Mouse (Mus musculus) myocyte (in vitro differentiated cells): ENCODE data around the gene Ctf2. TPM values are rescaled to one million over a fixed set of nuclear protein-coding genes. Genes with fewer than 3 reads are reported as not detected.

Experiments used
- H3K27me3 ChIP-seq: one replicate; pipeline ENCODE4 v1.6.1; 2011; ENCODE audit not compliant: control insufficient read depth, insufficient read depth, insufficient read length
- H3K36me3 ChIP-seq: one replicate; pipeline ENCODE4 v1.6.1; 2011; ENCODE audit not compliant: control insufficient read depth, insufficient read depth
- H3K4me2 ChIP-seq: one replicate; pipeline ENCODE4 v1.6.1; 2011; ENCODE audit warnings: low read depth, control low read depth
- H3K4me3 ChIP-seq: one replicate; pipeline ENCODE4 v1.5.1; 2011; ENCODE audit warnings: mild to moderate bottlenecking, control low read depth, moderate library complexity
- H3K79me2 ChIP-seq: one replicate; pipeline ENCODE4 v1.6.1; 2011; ENCODE audit not compliant: control insufficient read depth, insufficient read depth
- H3ac ChIP-seq: one replicate; pipeline ENCODE4 v1.6.1; 2011; ENCODE audit not compliant: control insufficient read depth, insufficient read length
- CEBPB ChIP-seq: IDR thresholded peaks from 2 replicates; pipeline ENCODE4 v1.6.1; 2011; ENCODE audit warnings: mild to moderate bottlenecking, moderate library complexity; ENCODE audit not compliant: poor library complexity, insufficient read depth, severe bottlenecking
- E2F4 ChIP-seq: IDR thresholded peaks from one replicate; pipeline ENCODE4 v1.6.1; 2011; ENCODE audit warnings: mild to moderate bottlenecking, control low read depth, moderate library complexity; ENCODE audit not compliant: insufficient read depth
- MAX ChIP-seq: IDR thresholded peaks from one replicate; pipeline ENCODE4 v1.6.1; 2011; ENCODE audit warnings: low read depth, mild to moderate bottlenecking, control low read depth
- MYOD1 ChIP-seq, 3 experiments: IDR thresholded peaks; one replicate each; pipeline ENCODE4 v1.6.1; 2011; ENCODE audit warnings: control low read depth in 2 of 3, low read depth in 2 of 3, mild to moderate bottlenecking in 2 of 3, moderate library complexity in 1 of 3; ENCODE audit not compliant: insufficient read length in 2 of 3, control insufficient read depth in 1 of 3
- MYOG ChIP-seq, 3 experiments: IDR thresholded peaks; one replicate each; pipeline ENCODE4 v1.6.1; 2011; ENCODE audit warnings: control low read depth in 2 of 3, low read depth in 2 of 3, mild to moderate bottlenecking in 2 of 3; ENCODE audit not compliant: insufficient read length in 2 of 3, control insufficient read depth in 1 of 3, insufficient read depth in 1 of 3
- POLR2A ChIP-seq: IDR thresholded peaks from one replicate; pipeline ENCODE4 v1.6.1; 2011; ENCODE audit warnings: low read depth, mild to moderate bottlenecking, control low read depth, moderate library complexity; ENCODE audit not compliant: insufficient read length
- POLR2AphosphoS2 ChIP-seq: IDR thresholded peaks from one replicate; pipeline ENCODE4 v1.6.1; 2011; ENCODE audit warnings: low read depth, control low read depth; ENCODE audit not compliant: insufficient read length
- REST ChIP-seq: IDR thresholded peaks from one replicate; pipeline ENCODE4 v1.6.1; 2011; ENCODE audit warnings: mild to moderate bottlenecking, control low read depth, moderate library complexity; ENCODE audit not compliant: insufficient read depth, insufficient read length
- SRF ChIP-seq: IDR thresholded peaks from one replicate; pipeline ENCODE4 v1.6.1; 2011; ENCODE audit warnings: low read depth; ENCODE audit not compliant: control insufficient read depth, insufficient read length
- TCF12 ChIP-seq: IDR thresholded peaks from one replicate; pipeline ENCODE4 v1.6.1; 2011; ENCODE audit warnings: mild to moderate bottlenecking, control low read depth; ENCODE audit not compliant: poor library complexity, insufficient read depth, severe bottlenecking
- TCF3 ChIP-seq: IDR thresholded peaks from one replicate; pipeline ENCODE4 v1.6.1; 2011; ENCODE audit warnings: low read depth, control low read depth; ENCODE audit not compliant: insufficient read length
- USF1 ChIP-seq: IDR thresholded peaks from one replicate; pipeline ENCODE4 v1.6.1; 2011; ENCODE audit warnings: low read depth, mild to moderate bottlenecking, control low read depth, moderate library complexity
- polyA plus RNA-seq: library from polyadenylated mRNA; unstranded; fragments of >200 nt; fragmentation: generic; extraction: Trizol; gene quantifications from one replicate; pipeline ENCODE4 v1.2.1, GENCODE M21; 2012; ENCODE audit warnings: missing spikeins

Ctf2 gene
- polyA plus RNA-seq, 1 experiment, result 0.14 TPM

GRCm38 (mm10) chr7:127688935-127689334, 43.0 kb downstream of the Ctf2 start:
- Histone ChIP-seq H3K27me3 (no peaks in the 10 kb centered on the region), H3K79me2 (no peaks in the 10 kb centered on the region), H3K4me3 (no peak overlapping the region), H3K4me2 (peak overlapping the region; percentile 19), H3ac (no peak overlapping the region), H3K36me3 (no peaks in the 10 kb centered on the region)
- TF ChIP-seq MAX (no peak), CEBPB (no peak)

GRCm38 (mm10) chr7:127686740-127687449, 45.1 kb downstream of the Ctf2 start:
- TF ChIP-seq MYOG (IDR thresholded peaks at IDR 0.05; ENCODE audit: control insufficient read depth in 1 of 3, insufficient read depth in 1 of 3, insufficient read length in 2 of 3, low read depth in 2 of 3) (no peak), MYOD1 (IDR thresholded peaks at IDR 0.05; ENCODE audit: control insufficient read depth in 1 of 3, insufficient read length in 2 of 3, low read depth in 2 of 3) (peak in 1 of 3 experiments; percentile 2)
- no peaks in the 10 kb centered on the region for H3K79me2 ChIP-seq

GRCm38 (mm10) chr7:127685304-127686018, 46.5 kb downstream of the Ctf2 start:
- Histone ChIP-seq H3K79me2 (no peaks in the 10 kb centered on the region), H3K36me3 (no peaks in the 10 kb centered on the region), H3ac (no peak overlapping the region), H3K4me2 (peak overlapping the region; percentile 28), H3K27me3 (no peaks in the 10 kb centered on the region), H3K4me3 (no peak overlapping the region)
- TF ChIP-seq SRF (no peak), TCF12 (peak; percentile 62), TCF3 (peak; percentile 60), MYOG (IDR thresholded peaks at IDR 0.05; ENCODE audit: control insufficient read depth in 1 of 3, insufficient read depth in 1 of 3, insufficient read length in 2 of 3, low read depth in 2 of 3) (peak in 1 of 3 experiments; percentile 75), E2F4 (no peak), MYOD1 (IDR thresholded peaks at IDR 0.05; ENCODE audit: control insufficient read depth in 1 of 3, insufficient read length in 2 of 3, low read depth in 2 of 3) (peak; percentile 40 to 98 (median 94)), POLR2A (no peak), REST (no peak), CEBPB (no peak), USF1 (no peak), POLR2AphosphoS2 (no peak), MAX (no peak)

More at GRCm38 (mm10) chr7:127686740-127687449, 45.1 kb downstream of the Ctf2 start:
- Histone ChIP-seq H3K4me2 (no peak overlapping the region), H3ac (no peak overlapping the region), H3K4me3 (no peak overlapping the region), H3K27me3 (no peaks in the 10 kb centered on the region), H3K36me3 (no peaks in the 10 kb centered on the region)

- no peak overlapping the region for H3ac ChIP-seq
- no peaks in the 10 kb centered on the region for H3K27me3 ChIP-seq
- H3K4me3 ChIP-seq, result no peak overlapping the region
- H3K79me2 ChIP-seq, result no peaks in the 10 kb centered on the region
- TF ChIP-seq SRF (no peak), REST (no peak), MAX (no peak), TCF12 (no peak), MYOG (IDR thresholded peaks at IDR 0.05; ENCODE audit: control insufficient read depth in 1 of 3, insufficient read depth in 1 of 3, insufficient read length in 2 of 3, low read depth in 2 of 3) (no peak), USF1 (no peak), CEBPB (no peak), TCF3 (no peak), POLR2A (no peak), MYOD1 (IDR thresholded peaks at IDR 0.05; ENCODE audit: control insufficient read depth in 1 of 3, insufficient read length in 2 of 3, low read depth in 2 of 3) (no peak), POLR2AphosphoS2 (no peak), E2F4 (no peak)
- H3K4me2 ChIP-seq, result no peak overlapping the region
- no peaks in the 10 kb centered on the region for H3K36me3 ChIP-seq
Measured at GRCm38 (mm10) chr7:127681888-127682553, 49.9 kb downstream of the Ctf2 start.

- no peaks in the 10 kb centered on the region for H3K79me2 ChIP-seq
Measured at GRCm38 (mm10) chr7:127680541-127680940, 51.4 kb downstream of the Ctf2 start.

More at GRCm38 (mm10) chr7:127680541-127680940, 51.4 kb downstream of the Ctf2 start:
- Histone ChIP-seq H3K27me3 (no peaks in the 10 kb centered on the region), H3ac (no peak overlapping the region), H3K36me3 (no peaks in the 10 kb centered on the region), H3K4me2 (no peak overlapping the region), H3K4me3 (no peak overlapping the region)
- TF ChIP-seq CEBPB (no peak), TCF3 (no peak), POLR2A (no peak), MAX (no peak), TCF12 (no peak), MYOD1 (IDR thresholded peaks at IDR 0.05; ENCODE audit: control insufficient read depth in 1 of 3, insufficient read length in 2 of 3, low read depth in 2 of 3) (no peak), REST (no peak), SRF (no peak), POLR2AphosphoS2 (no peak)
